Mouse (Mus musculus) forebrain, embryonic 11.5 days (tissue): ENCODE measurements around the gene Caln1. TPM values are rescaled to one million over a fixed set of nuclear protein-coding genes. Genes with fewer than 3 reads are reported as not detected.

Source experiments
- polyA plus RNA-seq: library from polyadenylated mRNA; unstranded; fragments of >200 nt; fragmentation: Nextera tagmentation; extraction: Ambion mirVana; gene quantifications from 2 replicates; pipeline ENCODE4 v1.2.1, GENCODE M21; 2014

Caln1 gene
- polyA plus RNA-seq, 1 experiment from 2014 or later, result 0.33 TPM

Other genes starting within 250 kb of the Caln1 start
- 6.0 and 6.7 TPM in 2 replicates for gene Kctd7, start 224.6 kb upstream of the Caln1 start, polyA plus RNA-seq
- 23.1 and 27.0 TPM in 2 replicates for gene Rabgef1, start 197.7 kb upstream of the Caln1 start, polyA plus RNA-seq
- gene Tmem248, start 152.4 kb upstream of the Caln1 start, polyA plus RNA-seq, result 34.7 and 35.3 TPM in 2 replicates
- gene Sbds, start 113.9 kb upstream of the Caln1 start, polyA plus RNA-seq, result 65.4 and 76.8 TPM in 2 replicates
- 26.2 and 29.0 TPM in 2 replicates for gene Tyw1, start 113.8 kb upstream of the Caln1 start, polyA plus RNA-seq
- not detected in 2 replicates for gene A330070K13Rik, start 15.2 kb downstream of the Caln1 start, polyA plus RNA-seq